Mouse (Mus musculus): ENCODE data around the gene Sema4a. TPM values are rescaled to one million over a fixed set of nuclear protein-coding genes. Genes with fewer than 3 reads are reported as not detected.

Gene Sema4a
- total RNA-seq, 2 experiments from 2014 or later: 11.5 to 15.5 TPM

GRCm38 (mm10) chr3:88398666-88399065 is 62.3 kb downstream of the Sema4a start:
- no peak for DNase-seq (ENCODE audit: low spot score in 2 of 2)

- no peak for DNase-seq (ENCODE audit: low spot score in 2 of 2)
These were observed 65.2 kb downstream of the Sema4a start for GRCm38 (mm10) chr3:88395742-88396141.

GRCm38 (mm10) chr3:88395288-88395687 is 65.7 kb downstream of the Sema4a start:
- DNase-seq (ENCODE audit: low spot score in 2 of 2): no peak

GRCm38 (mm10) chr3:88393776-88394375 is 67.1 kb downstream of the Sema4a start:
- DNase-seq (ENCODE audit: low spot score in 2 of 2): no peak

Small RNAs within 50 kb of the gene (microRNA-seq; reads per million reads assigned to microRNA genes)
- not detected for gene Mir7011

Other genes with a start within 250 kb of the Sema4a start
- gene Rhbg, start 206.5 kb downstream of the Sema4a start, total RNA-seq (2021): 1 to 10 TPM; 2.2 to 3.8 TPM
- 1 to 10 TPM in 1 of 2 experiments, under 1 TPM in 1; 0.65 to 1.4 TPM for gene Gm38392, start 174.0 kb downstream of the Sema4a start, total RNA-seq (2021)
- gene Tsacc, start 164.2 kb downstream of the Sema4a start, total RNA-seq (2021): 10 to 100 TPM in 1 of 2 experiments, 1 to 10 TPM in 1; 8.0 to 11.0 TPM
- 100 to 1,000 TPM; 272 to 299 TPM for gene Cct3, start 164.1 kb downstream of the Sema4a start, total RNA-seq (2021)
- 100 to 1,000 TPM; 163 to 166 TPM for gene Glmp, start 136.2 kb downstream of the Sema4a start, total RNA-seq (2021)
- 1 to 10 TPM; 3.5 to 3.7 TPM for gene Tmem79, start 125.0 kb downstream of the Sema4a start, total RNA-seq (2021)
- 10 to 100 TPM; 68.2 to 69.0 TPM for gene Smg5, start 124.9 kb downstream of the Sema4a start, total RNA-seq (2021)
- 1 to 10 TPM; 4.9 to 6.4 TPM for gene Paqr6, start 96.6 kb downstream of the Sema4a start, total RNA-seq (2021)
- gene Bglap3, start 88.4 kb downstream of the Sema4a start, total RNA-seq (2021): 1 to 10 TPM in 1 of 2 experiments, under 1 TPM in 1; 0.93 to 1.1 TPM
- gene Bglap2, start 82.5 kb downstream of the Sema4a start, total RNA-seq (2021): not detected
- gene Bglap, start 76.7 kb downstream of the Sema4a start, total RNA-seq (2021): 1 to 10 TPM; 2.5 to 2.8 TPM
- gene Pmf1, start 50.9 kb downstream of the Sema4a start, total RNA-seq (2021): 10 to 100 TPM; 78.8 to 79.0 TPM
- gene Slc25a44, start 36.0 kb downstream of the Sema4a start, total RNA-seq (2021): 10 to 100 TPM; 34.9 to 35.7 TPM
- gene Lmna, start 48.8 kb upstream of the Sema4a start, total RNA-seq (2021): 100 to 1,000 TPM; 109 to 113 TPM
- 10 to 100 TPM; 11.2 to 16.1 TPM for gene Mex3a, start 71.2 kb upstream of the Sema4a start, total RNA-seq (2021)
- gene Rab25, start 87.1 kb upstream of the Sema4a start, total RNA-seq (2021): 1 to 10 TPM in 1 of 2 experiments, under 1 TPM in 1; 0.54 to 3.9 TPM
- 100 to 1,000 TPM; 108 to 113 TPM for gene Lamtor2, start 91.9 kb upstream of the Sema4a start, total RNA-seq (2021)
- gene Ubqln4, start 92.6 kb upstream of the Sema4a start, total RNA-seq (2021): 10 to 100 TPM; 52.6 to 62.6 TPM
- gene Ssr2, start 114.7 kb upstream of the Sema4a start, total RNA-seq (2021): 100 to 1,000 TPM; 240 to 260 TPM
- 10 to 100 TPM; 65.7 to 77.0 TPM for gene Arhgef2, start 144.8 kb upstream of the Sema4a start, total RNA-seq (2021)
- not detected for gene Rxfp4, start 192.0 kb upstream of the Sema4a start, total RNA-seq (2021)
- 10 to 100 TPM; 88.1 to 93.5 TPM for gene Khdc4, start 224.6 kb upstream of the Sema4a start, total RNA-seq (2021)

All from adrenal gland, postnatal 4 days (tissue).